Mouse (Mus musculus) neural tube, embryonic 14.5 days (tissue): ENCODE results near the gene Snapin. TPM values are rescaled to one million over a fixed set of nuclear protein-coding genes. Genes with fewer than 3 reads are reported as not detected.
A peak's percentile ranks its signal among the peaks of the same experiment; 100 is the strongest.

Source experiments
- ATAC-seq: fragments of 200-750 bp; cut with Nextera tagmentation; 2 replicates; pipeline ENCODE4 v1.8.0; 2017; ENCODE audit warnings: low read depth, mild to moderate bottlenecking, moderate TSS enrichment, moderate library complexity
- H3K27ac ChIP-seq: fragments of 300-500 bp; sonication (generic); 2 replicates; pipeline ENCODE4 v1.5.1; 2014; ENCODE audit warnings: low read depth, mild to moderate bottlenecking, control low read depth, low read length, moderate library complexity, mixed read lengths
- H3K27me3 ChIP-seq: fragments of 300-500 bp; sonication (generic); 2 replicates; pipeline ENCODE4 v1.6.1; 2014; ENCODE audit warnings: low read length; ENCODE audit not compliant: control insufficient read depth, insufficient read depth
- H3K36me3 ChIP-seq: fragments of 300-500 bp; sonication (generic); 2 replicates; pipeline ENCODE4 v1.6.1; 2014; ENCODE audit warnings: low read length, mixed read lengths; ENCODE audit not compliant: control insufficient read depth, insufficient read depth
- H3K4me1 ChIP-seq: fragments of 300-500 bp; sonication (generic); 2 replicates; pipeline ENCODE4 v1.6.1; 2014; ENCODE audit warnings: low read length; ENCODE audit not compliant: control insufficient read depth, insufficient read depth
- H3K4me2 ChIP-seq: fragments of 300-500 bp; sonication (generic); 2 replicates; pipeline ENCODE4 v1.6.1; 2014; ENCODE audit warnings: mild to moderate bottlenecking, low read depth, low read length, control low read depth
- H3K4me3 ChIP-seq: fragments of 300-500 bp; sonication (generic); 2 replicates; pipeline ENCODE4 v1.5.1; 2014; ENCODE audit warnings: low read depth, low read length, control low read depth, mixed read lengths
- H3K9ac ChIP-seq: fragments of 300-500 bp; sonication (generic); replicated peaks from 2 replicates; pipeline ENCODE4 v1.6.1; 2014; ENCODE audit warnings: low read depth, mild to moderate bottlenecking, control low read depth, low read length, mixed read lengths
- H3K9me3 ChIP-seq: fragments of 300-500 bp; sonication (generic); 2 replicates; pipeline ENCODE4 v1.6.1; 2016; ENCODE audit warnings: low read length; ENCODE audit not compliant: control insufficient read depth
- WGBS: fragments of 180-500 bp; shearing (Covaris S2); extraction: QIAGEN DNeasy Blood & Tissue Kit; methylation state at CpG from one replicate; pipeline ENCODE4 v1.1.7; 2014; 5-methylcytosine and 5-hydroxymethylcytosine counted together
- polyA plus RNA-seq: library from polyadenylated mRNA; unstranded; fragments of >200 nt; fragmentation: Nextera tagmentation; extraction: Ambion mirVana; gene quantifications from 2 replicates; pipeline ENCODE4 v1.2.1, GENCODE M21; 2014

The Snapin gene
- polyA plus RNA-seq, 1 experiment from 2014 or later, result 112 TPM

DNA sequence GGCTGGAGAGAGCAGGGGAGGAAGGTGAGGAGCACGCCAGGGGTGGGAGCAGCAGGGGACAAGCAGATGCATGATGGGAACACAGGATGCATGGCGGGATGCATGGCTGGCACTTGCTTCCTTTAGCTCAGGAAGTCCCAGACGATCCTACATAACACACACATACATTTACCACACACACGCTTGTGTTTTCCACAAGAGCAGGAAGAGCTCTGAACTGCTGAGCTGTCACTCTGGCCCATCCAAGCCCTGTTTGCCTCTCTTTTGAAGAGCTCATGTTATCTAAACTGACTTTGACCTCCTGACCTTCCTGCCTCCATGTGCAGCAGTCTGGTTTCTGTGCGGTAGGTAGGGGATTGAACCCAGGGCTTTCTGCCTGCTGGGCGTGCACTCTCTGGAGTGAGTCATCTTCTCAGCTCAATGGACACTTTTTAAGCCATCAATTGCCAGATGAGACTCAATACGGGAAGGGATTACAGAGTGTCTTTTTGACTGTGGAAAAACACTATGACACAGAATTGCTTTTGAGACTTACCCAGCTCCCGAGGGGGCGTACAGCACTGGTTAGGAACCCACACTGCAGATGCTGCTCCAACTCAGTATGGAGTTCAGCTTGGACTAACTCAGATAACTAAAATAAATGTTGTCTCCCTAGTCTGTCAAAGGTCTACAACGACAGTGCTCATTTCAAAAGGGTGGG lies 39.3 kb downstream of the Snapin start:
- ATAC-seq, result no peak

DNA sequence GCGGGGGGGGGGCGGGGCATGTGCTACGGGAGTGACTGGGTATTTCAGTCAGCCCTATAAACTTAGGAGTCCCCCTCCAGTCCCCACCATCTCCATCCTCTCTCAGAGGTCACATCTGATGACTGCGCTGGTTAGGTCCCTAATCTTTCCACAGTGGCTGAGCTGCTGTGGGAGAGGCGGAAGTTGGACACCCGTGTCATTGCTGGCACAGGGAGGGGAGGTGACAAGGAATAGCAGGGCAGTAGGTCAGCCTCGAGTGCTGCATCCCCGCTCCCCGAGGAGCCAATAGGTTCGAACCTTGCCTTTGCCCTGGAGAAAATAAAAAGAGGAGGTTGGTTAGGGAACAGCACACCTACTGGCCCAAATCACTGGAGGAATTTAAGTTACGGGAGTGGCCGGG lies 40.0 kb downstream of the Snapin start:
- no peak for ATAC-seq
- no peak overlapping the region for H3K27ac ChIP-seq
- H3K36me3 ChIP-seq, result no peaks in the 10 kb centered on the region
- peaks cover 4% of the 10 kb centered on the region; the same call in 1 of the 2 replicates for H3K4me1 ChIP-seq
- H3K27me3 ChIP-seq, result no peaks in the 10 kb centered on the region
- WGBS, result 36% methylated on average over 12 of the region's 12 CpGs
- no peaks in the 10 kb centered on the region for H3K9me3 ChIP-seq
- no peak overlapping the region for H3K9ac ChIP-seq
- no peak overlapping the region for H3K4me3 ChIP-seq
- H3K4me2 ChIP-seq, result no peak overlapping the region

More for the DNA sequence above, 39.3 kb downstream of the Snapin start:
- no peak overlapping the region for H3K4me3 ChIP-seq
- H3K27me3 ChIP-seq, result no peaks in the 10 kb centered on the region
- H3K9me3 ChIP-seq, result no peaks in the 10 kb centered on the region
- no peak overlapping the region for H3K9ac ChIP-seq
- WGBS, result 64% methylated on average over 10 of the region's 10 CpGs
- no peak overlapping the region for H3K4me2 ChIP-seq
- H3K4me1 ChIP-seq, result no peaks in the 10 kb centered on the region
- H3K27ac ChIP-seq, result no peak overlapping the region
- H3K36me3 ChIP-seq, result no peaks in the 10 kb centered on the region

DNA sequence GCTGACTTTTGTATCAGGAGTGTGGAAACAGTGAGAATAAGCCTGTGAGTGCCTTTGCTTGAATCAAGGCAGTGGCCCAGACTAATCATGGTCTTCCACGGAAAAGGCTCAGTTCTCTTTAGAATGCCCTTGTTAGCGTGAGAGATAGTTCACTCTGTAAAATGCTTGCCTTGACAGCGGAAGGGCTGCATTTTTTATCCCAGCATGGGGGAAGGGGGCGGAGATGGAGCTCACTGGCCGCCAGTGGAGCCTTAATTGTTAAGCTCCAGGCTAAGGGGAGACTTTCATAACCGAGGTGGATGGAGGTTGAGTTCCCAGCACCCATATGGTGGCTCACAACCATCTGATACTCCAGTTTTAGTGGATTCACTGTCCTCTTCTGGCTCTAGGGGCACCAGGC lies 42.2 kb downstream of the Snapin start:
- Histone ChIP-seq H3K9ac (no peak overlapping the region), H3K36me3 (no peaks in the 10 kb centered on the region), H3K27me3 (no peaks in the 10 kb centered on the region), H3K4me3 (no peak overlapping the region), H3K9me3 (no peaks in the 10 kb centered on the region), H3K27ac (no peak overlapping the region), H3K4me2 (no peak overlapping the region), H3K4me1 (peaks cover 4% of the 10 kb centered on the region; the same call in 1 of the 2 replicates)
- ATAC-seq, result no peak
- WGBS, result 26% methylated on average over 6 of the region's 6 CpGs

DNA sequence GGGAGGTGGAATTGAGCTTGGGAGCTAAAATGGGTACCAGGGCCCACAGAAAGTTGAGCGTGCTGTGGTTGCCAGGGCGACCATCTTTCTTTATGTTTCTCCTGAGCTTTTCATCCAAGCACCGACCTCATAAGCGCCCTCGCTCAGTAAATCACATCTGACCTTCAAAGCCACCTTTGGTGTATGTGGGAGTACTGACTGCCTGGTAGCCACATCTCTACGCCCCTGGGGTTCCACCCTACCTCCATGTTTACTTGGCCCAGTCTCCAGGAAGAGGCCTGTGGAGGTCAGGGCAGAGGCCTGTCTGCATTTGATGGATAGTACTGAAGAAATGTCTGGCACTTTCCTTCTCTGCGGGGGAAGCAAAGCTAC lies 43.7 kb downstream of the Snapin start:
- peak overlapping the region; percentile 39 for H3K4me2 ChIP-seq
- 33% methylated on average over 7 of the region's 7 CpGs for WGBS
- no peaks in the 10 kb centered on the region for H3K27me3 ChIP-seq
- no peak overlapping the region for H3K9ac ChIP-seq
- no peak overlapping the region for H3K4me3 ChIP-seq
- H3K4me1 ChIP-seq, result peaks cover 4% of the 10 kb centered on the region; the same call in 1 of the 2 replicates
- peak; percentile 32; the same call in 1 of the 2 replicates for ATAC-seq
- peak overlapping the region; percentile 63 for H3K27ac ChIP-seq
- no peaks in the 10 kb centered on the region for H3K9me3 ChIP-seq
- H3K36me3 ChIP-seq, result no peaks in the 10 kb centered on the region

DNA sequence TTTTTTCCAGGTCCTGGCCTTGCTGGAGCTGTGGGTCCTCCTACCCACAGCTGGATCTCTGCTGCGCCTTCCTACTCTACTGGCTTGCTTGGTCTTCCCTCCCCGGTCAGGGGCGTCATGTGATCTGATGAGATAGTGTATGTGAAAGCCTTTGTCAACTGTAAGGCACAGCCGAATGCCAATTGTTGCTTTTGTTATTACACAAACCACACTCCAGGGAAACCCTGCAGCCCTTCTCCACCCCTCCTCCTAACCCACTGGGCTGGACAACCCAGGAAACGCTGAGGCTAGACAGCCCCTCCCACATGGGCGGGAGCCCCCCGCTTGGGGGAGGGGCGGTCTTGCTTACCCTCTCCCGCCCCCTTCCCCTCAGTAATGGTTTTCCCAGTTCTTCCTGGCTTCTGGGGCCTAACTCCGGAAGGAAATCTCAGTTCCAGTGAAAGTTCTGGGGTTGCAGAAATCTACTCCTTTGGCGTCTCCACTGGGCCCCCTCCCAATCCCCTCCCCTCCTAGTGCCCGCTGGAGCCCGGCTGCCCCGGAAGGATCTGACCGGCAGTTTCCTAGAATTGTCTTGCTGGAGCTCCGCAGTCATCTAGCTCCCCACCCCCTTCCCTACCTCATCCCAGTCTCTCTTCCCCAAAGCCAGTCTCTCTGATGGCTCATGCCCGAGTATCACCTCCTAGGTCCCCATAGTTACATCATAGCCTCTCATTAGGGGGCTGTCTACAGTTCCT lies 44.3 kb downstream of the Snapin start:
- 1% methylated on average over 17 of the region's 17 CpGs for WGBS
- Histone ChIP-seq H3K4me3 (peak overlapping the region; percentile 16), H3K9ac (0 out of 2 replicates have a peak overlapping the region, but pooled peaks have one; percentile 8), H3K4me1 (peaks cover 4% of the 10 kb centered on the region; the same call in 1 of the 2 replicates), H3K36me3 (no peaks in the 10 kb centered on the region), H3K27ac (peak overlapping the region; percentile 63), H3K27me3 (no peaks in the 10 kb centered on the region), H3K4me2 (peak overlapping the region; percentile 39), H3K9me3 (no peaks in the 10 kb centered on the region)
- peak; percentile 93 for ATAC-seq

DNA sequence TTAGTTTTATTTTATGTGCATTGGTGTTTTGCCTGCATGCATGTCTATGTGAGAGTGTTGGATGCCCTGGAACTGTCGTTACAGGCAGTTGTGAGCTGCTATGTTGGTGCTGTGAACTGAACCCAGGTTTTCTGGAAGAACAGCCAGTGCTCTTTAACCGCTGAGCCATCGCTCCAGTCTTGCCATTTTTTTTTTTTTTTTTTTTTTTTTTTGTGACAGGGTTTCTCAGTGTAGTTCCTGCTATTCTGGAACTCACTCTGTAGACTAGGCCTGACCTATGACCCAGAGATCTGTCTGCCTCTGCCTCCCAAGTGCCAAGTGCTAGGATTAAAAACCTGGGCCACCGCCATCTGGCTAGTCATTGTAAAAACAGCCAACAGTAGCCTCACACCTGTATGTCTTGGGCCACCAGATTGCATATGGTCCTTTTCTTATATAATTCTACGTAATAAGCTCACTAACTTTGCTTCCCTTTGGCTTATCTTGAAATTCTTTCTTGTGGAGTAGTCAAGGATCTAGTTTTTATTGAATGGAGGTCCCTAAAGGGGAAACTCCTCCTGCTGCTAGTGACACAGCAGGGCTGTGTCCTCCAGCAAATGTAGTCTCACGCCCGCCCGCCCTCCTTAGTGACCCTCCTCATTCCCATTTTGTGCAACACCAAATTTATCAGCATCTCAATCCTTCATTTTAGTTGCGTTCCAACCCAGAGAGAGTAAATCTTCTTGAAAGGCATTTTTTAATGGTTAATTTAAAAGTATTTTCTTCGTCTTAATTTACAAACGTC lies 45.2 kb downstream of the Snapin start:
- Histone ChIP-seq H3K9ac (no peak overlapping the region), H3K9me3 (no peaks in the 10 kb centered on the region), H3K4me3 (no peak overlapping the region)

DNA sequence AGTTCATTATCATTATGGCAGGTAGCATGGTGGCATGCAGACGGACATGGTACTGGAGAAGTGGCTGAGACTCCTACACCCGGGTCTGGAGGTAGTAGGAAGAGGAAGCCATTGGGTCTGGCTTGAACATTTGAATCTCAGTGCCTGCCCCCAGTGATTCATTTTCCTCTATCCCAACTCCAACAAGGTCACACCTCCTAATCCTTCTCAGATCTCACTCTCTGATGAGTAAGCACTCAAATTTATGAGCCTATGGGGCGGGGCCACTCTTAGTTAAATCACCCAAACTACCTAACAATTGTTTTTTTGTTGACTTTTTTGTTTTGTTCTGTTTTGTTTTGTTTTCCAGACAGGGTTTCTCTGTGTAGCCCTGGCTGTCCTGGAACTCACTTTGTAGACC lies 46.9 kb downstream of the Snapin start:
- Histone ChIP-seq H3K9ac (no peak overlapping the region), H3K4me3 (no peak overlapping the region), H3K9me3 (no peaks in the 10 kb centered on the region), H3K4me2 (no peak overlapping the region), H3K27me3 (no peaks in the 10 kb centered on the region), H3K27ac (no peak overlapping the region), H3K4me1 (peaks cover 4% of the 10 kb centered on the region; the same call in 1 of the 2 replicates), H3K36me3 (no peaks in the 10 kb centered on the region)
- ATAC-seq, result no peak
- 86% methylated on average over 3 of the region's 3 CpGs for WGBS

More for the DNA sequence above, 45.2 kb downstream of the Snapin start:
- H3K36me3 ChIP-seq, result no peaks in the 10 kb centered on the region
- peak overlapping the region; percentile 39 for H3K4me2 ChIP-seq
- 59% methylated on average over 11 of the region's 11 CpGs for WGBS
- peaks cover 4% of the 10 kb centered on the region; the same call in 1 of the 2 replicates for H3K4me1 ChIP-seq
- no peaks in the 10 kb centered on the region for H3K27me3 ChIP-seq
- no peak for ATAC-seq
- peak overlapping the region; percentile 1; the same call in 1 of the 2 replicates for H3K27ac ChIP-seq

DNA sequence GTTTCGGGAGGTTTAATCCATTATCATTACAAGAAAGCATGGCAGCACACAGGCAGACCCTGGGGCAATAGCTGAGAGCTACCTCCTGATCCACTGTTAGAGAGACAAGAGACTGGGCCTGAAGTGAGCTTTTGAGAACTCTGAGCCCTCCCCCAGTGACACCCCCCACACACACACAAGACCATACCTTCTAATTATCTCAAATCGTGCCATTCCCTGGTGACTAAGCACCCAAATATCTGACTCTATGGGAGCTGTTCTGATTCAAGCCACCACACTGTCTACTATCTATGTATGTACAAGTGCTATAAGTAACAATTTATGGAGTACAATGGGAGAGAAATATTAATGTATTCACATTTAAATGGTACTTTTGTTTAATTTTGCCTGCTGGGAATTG lies 50.1 kb downstream of the Snapin start:
- H3K9ac ChIP-seq, result no peak overlapping the region
- no peak overlapping the region for H3K4me3 ChIP-seq
- ATAC-seq, result no peak
- H3K36me3 ChIP-seq, result no peaks in the 10 kb centered on the region
- no peaks in the 10 kb centered on the region; the same call in 1 of the 2 replicates for H3K4me1 ChIP-seq
- H3K27ac ChIP-seq, result no peak overlapping the region
- 89% methylated on average over 2 of the region's 2 CpGs for WGBS
- no peak overlapping the region for H3K4me2 ChIP-seq
- H3K27me3 ChIP-seq, result no peaks in the 10 kb centered on the region
- H3K9me3 ChIP-seq, result no peaks in the 10 kb centered on the region
